Mouse (Mus musculus) liver, embryonic 13.5 days (tissue): ENCODE measurements at regions not wholly inside any gene's neighbourhood (a gene's known extent, or its start where the extent isn't known, plus 50 kb on each side); places are given as distances from the start of the nearest gene placed in this dataset.
"Not testable (repeated sequence)": the region's sequence is repeated elsewhere in the genome, so short reads cannot be mapped to it uniquely, and the experiment has no call there.

Experiments
- ATAC-seq: fragments of 200-750 bp; cut with Nextera tagmentation; 2 replicates; pipeline ENCODE4 v1.8.0; 2017; ENCODE audit warnings: low read depth, mild to moderate bottlenecking, moderate number of reproducible peaks, moderate library complexity
- DNase-seq: peaks from one replicate; pipeline ENCODE4 v3.0.0; 2022
- H3K27ac ChIP-seq: fragments of 300-500 bp; sonication (generic); 2 replicates; pipeline ENCODE4 v1.5.1; 2015; ENCODE audit warnings: moderate library complexity, mild to moderate bottlenecking, inconsistent platforms
- H3K27me3 ChIP-seq: fragments of 300-500 bp; sonication (generic); 2 replicates; pipeline ENCODE4 v1.6.1; 2015; ENCODE audit warnings: mild to moderate bottlenecking, inconsistent platforms
- H3K36me3 ChIP-seq: fragments of 300-500 bp; sonication (generic); 2 replicates; pipeline ENCODE4 v1.6.1; 2015; ENCODE audit warnings: mild to moderate bottlenecking, inconsistent platforms
- H3K4me1 ChIP-seq: fragments of 300-500 bp; sonication (generic); replicated peaks from 2 replicates; pipeline ENCODE4 v1.6.1; 2015; ENCODE audit warnings: inconsistent platforms
- H3K4me2 ChIP-seq: fragments of 300-500 bp; sonication (generic); 2 replicates; pipeline ENCODE4 v1.6.1; 2015; ENCODE audit warnings: inconsistent platforms, mild to moderate bottlenecking, moderate library complexity
- H3K4me3 ChIP-seq: fragments of 300-500 bp; sonication (generic); replicated peaks from 2 replicates; pipeline ENCODE4 v1.5.1; 2015; ENCODE audit warnings: mild to moderate bottlenecking, inconsistent platforms
- H3K9ac ChIP-seq: fragments of 300-500 bp; sonication (generic); 2 replicates; pipeline ENCODE4 v1.6.1; 2015; ENCODE audit warnings: mild to moderate bottlenecking, inconsistent platforms
- H3K9me3 ChIP-seq: fragments of 300-500 bp; sonication (generic); replicated peaks from 2 replicates; pipeline ENCODE4 v1.6.1; 2016; ENCODE audit warnings: inconsistent platforms
- WGBS: fragments of 180-500 bp; shearing (Covaris S2); methylation state at CpG from one replicate; pipeline ENCODE4 v1.1.7; 2015; ENCODE audit not compliant: insufficient replicate concordance; 5-methylcytosine and 5-hydroxymethylcytosine counted together

DNA sequence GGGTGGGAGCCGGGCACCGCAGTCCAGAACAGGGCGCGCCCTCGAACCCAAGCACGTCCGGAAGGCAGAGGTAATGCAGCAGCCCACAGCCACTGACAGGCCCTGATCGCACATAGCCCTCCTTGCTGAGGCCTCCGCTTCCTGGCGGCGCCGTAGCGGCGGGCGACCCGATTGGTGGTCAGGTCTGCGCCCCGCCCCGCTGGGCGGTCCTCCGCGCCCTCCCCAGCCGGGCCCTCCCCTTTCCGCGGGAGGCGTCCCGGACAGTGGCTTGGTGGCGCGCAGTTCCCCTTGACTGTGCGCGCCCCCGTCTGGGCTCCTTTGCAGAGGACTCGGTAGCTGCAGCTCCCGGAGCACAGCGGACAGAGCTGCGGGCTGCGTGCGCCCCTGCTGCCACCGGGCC is 375.5 kb upstream of the Asap2 start:
- H3K4me2 ChIP-seq = 0 out of 2 replicates have a peak overlapping the region, but pooled peaks have one; percentile 23
- not testable (repeated sequence) for H3K9me3 ChIP-seq, H3K36me3 ChIP-seq, H3K27me3 ChIP-seq, ATAC-seq, H3K27ac ChIP-seq, DNase-seq, H3K9ac ChIP-seq, H3K4me1 ChIP-seq
- peak overlapping the region; percentile 29; the same call in 1 of the 2 replicates for H3K4me3 ChIP-seq
- 2% methylated on average over 24 of the region's 39 CpGs for WGBS
